Comparison of ENCODE assay signal across 18 mouse cellular contexts in the genomic region with DNA sequence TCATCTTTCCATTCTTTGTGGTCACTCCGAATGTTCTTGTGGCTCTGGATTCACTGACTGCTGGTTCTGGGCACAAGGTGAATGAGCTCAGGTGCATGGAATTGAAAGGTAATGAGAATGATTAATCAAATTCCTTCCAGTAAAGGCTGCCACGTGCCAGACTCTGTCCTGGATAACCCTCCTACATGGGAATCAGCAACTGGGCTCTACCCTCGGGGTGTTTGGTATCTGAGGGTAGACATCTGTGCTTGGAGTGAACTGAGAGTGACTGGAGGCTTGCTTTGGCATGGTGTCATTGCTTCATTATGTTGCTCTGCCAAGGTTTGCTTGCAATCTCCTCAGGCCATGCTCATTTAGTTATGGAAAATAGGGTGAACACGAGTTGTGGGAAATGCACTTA.
A peak's percentile ranks its signal among the peaks of the same experiment; 100 is the strongest.
DNase-seq lines count a peak whose midpoint lies in the region; ATAC-seq lines count a peak whose summit lies in the region.
"Had no signal": no experiment of that assay in that cellular context is flagged by ENCODE, and none has a peak within 500 bp of the region (broad histone marks: within the 10 kb centered on the region; RNA-seq: fewer than 3 reads in every experiment).

No protein-coding gene starts in this region.

- no peaks in the 10 kb centered on the region for H3K9me3 ChIP-seq in hindbrain, embryonic 13.5 days
- H3K9me3 ChIP-seq in hindbrain, embryonic 11.5 days (ENCODE audit: control insufficient read depth, low read length): no peaks in the 10 kb centered on the region
- H3K9me3 ChIP-seq in hindbrain, embryonic 16.5 days (ENCODE audit: control insufficient read depth, low read length): no peaks in the 10 kb centered on the region
- H3K9me3 ChIP-seq: forebrain, embryonic 15.5 days had no signal

- no peak for DNase-seq in hindbrain, embryonic 11.5 days (ENCODE audit: low spot score)
- peak; percentile 63 for DNase-seq in left cerebral cortex, postnatal 4 days
- DNase-seq in left cerebral cortex, adult 11 months (ENCODE audit: low spot score): no peak
- DNase-seq in cerebellum, adult 9-10 months: peak; percentile 16
- DNase-seq in adrenal gland, postnatal 10 days: no peak
- DNase-seq: B cell, adult 2 months; heart, postnatal 10 days; layer of hippocampus, adult 9-11 months; lung, adult 18-20 months; lung, postnatal 14 days; midbrain, embryonic 14.5 days had no signal

- no peak overlapping the region for H3K27ac ChIP-seq in hindbrain, embryonic 13.5 days
- no peak overlapping the region for H3K27ac ChIP-seq in hindbrain, embryonic 11.5 days (ENCODE audit: low read depth, low read length)
- no peak overlapping the region for H3K27ac ChIP-seq in hindbrain, embryonic 16.5 days (ENCODE audit: low read depth, low read length)
- H3K27ac ChIP-seq: forebrain, embryonic 15.5 days; kidney, postnatal 0 days had no signal

- H3K9ac ChIP-seq in hindbrain, embryonic 13.5 days: no peak overlapping the region
- H3K9ac ChIP-seq in hindbrain, embryonic 11.5 days (ENCODE audit: low read depth, low read length): no peak overlapping the region
- no peak overlapping the region for H3K9ac ChIP-seq in hindbrain, embryonic 16.5 days (ENCODE audit: low read depth, low read length)
- H3K9ac ChIP-seq: forebrain, embryonic 15.5 days had no signal

- peak; percentile 36; the same call in 1 of the 2 replicates for ATAC-seq in hindbrain, embryonic 13.5 days (ENCODE audit: low FRiP score)
- no peak for ATAC-seq in hindbrain, embryonic 11.5 days (ENCODE audit: low FRiP score)
- peak; percentile 80 for ATAC-seq in hindbrain, embryonic 16.5 days
- ATAC-seq: forebrain, embryonic 15.5 days had no signal

- 60% methylated on average over 4 of the region's 4 CpGs for whole genome bisulfite sequencing in hindbrain, embryonic 13.5 days
- 74% methylated on average over 4 of the region's 4 CpGs for WGBS in hindbrain, embryonic 11.5 days
- WGBS in hindbrain, embryonic 16.5 days: 55% methylated on average over 4 of the region's 4 CpGs

- H3K4me2 ChIP-seq in hindbrain, embryonic 13.5 days: no peak overlapping the region
- no peak overlapping the region for H3K4me2 ChIP-seq in hindbrain, embryonic 11.5 days (replicated peaks; ENCODE audit: low read depth, low read length)
- H3K4me2 ChIP-seq in hindbrain, embryonic 16.5 days (ENCODE audit: low read length): no peak overlapping the region
- H3K4me2 ChIP-seq: forebrain, embryonic 15.5 days; heart, embryonic 11.5 days; liver, embryonic 11.5 days had no signal

- H3K36me3 ChIP-seq in hindbrain, embryonic 13.5 days: no peaks in the 10 kb centered on the region
- no peaks in the 10 kb centered on the region for H3K36me3 ChIP-seq in hindbrain, embryonic 11.5 days (ENCODE audit: control insufficient read depth, insufficient read depth, low read length)
- H3K36me3 ChIP-seq in hindbrain, embryonic 16.5 days (ENCODE audit: control insufficient read depth, insufficient read depth, low read length): no peaks in the 10 kb centered on the region
- H3K36me3 ChIP-seq: forebrain, embryonic 15.5 days had no signal

- no peaks in the 10 kb centered on the region for H3K27me3 ChIP-seq in hindbrain, embryonic 13.5 days
- no peaks in the 10 kb centered on the region for H3K27me3 ChIP-seq in hindbrain, embryonic 11.5 days (ENCODE audit: control insufficient read depth, insufficient read depth, low read length)
- H3K27me3 ChIP-seq in hindbrain, embryonic 16.5 days (replicated peaks; ENCODE audit: control insufficient read depth, insufficient read depth, low read length): no peaks in the 10 kb centered on the region
- H3K27me3 ChIP-seq: forebrain, embryonic 15.5 days had no signal

- intact Hi-C loops in left cerebral cortex, postnatal 4 days (cut with DNase I): no loop called here

- H3K4me3 ChIP-seq in hindbrain, embryonic 13.5 days: no peak overlapping the region
- no peak overlapping the region for H3K4me3 ChIP-seq in hindbrain, embryonic 11.5 days (ENCODE audit: low read depth, low read length)
- H3K4me3 ChIP-seq in hindbrain, embryonic 16.5 days (ENCODE audit: low read length): no peak overlapping the region
- H3K4me3 ChIP-seq: forebrain, embryonic 15.5 days; myocyte had no signal

- no peaks in the 10 kb centered on the region for H3K4me1 ChIP-seq in hindbrain, embryonic 13.5 days (replicated peaks)
- no peaks in the 10 kb centered on the region for H3K4me1 ChIP-seq in hindbrain, embryonic 11.5 days (replicated peaks; ENCODE audit: control insufficient read depth, insufficient read depth, low read length)
- H3K4me1 ChIP-seq in hindbrain, embryonic 16.5 days (ENCODE audit: control insufficient read depth, insufficient read depth, low read depth, low read length): no peaks in the 10 kb centered on the region

Comparison
In these comparisons a context has a peak if more than half of its experiments do, and no peak if none do; other contexts are left out.
1. DNase-seq: peak in left cerebral cortex, postnatal 4 days (single experiment) and cerebellum, adult 9-10 months (single experiment); none in hindbrain, embryonic 11.5 days (single experiment), left cerebral cortex, adult 11 months (single experiment) and adrenal gland, postnatal 10 days (single experiment).